Mouse (Mus musculus): ENCODE data around the gene Ikbke. TPM values are rescaled to one million over a fixed set of nuclear protein-coding genes. Genes with fewer than 3 reads are reported as not detected.

The Ikbke gene
- total RNA-seq, 2 experiments from 2014 or later = 1.8 to 2.1 TPM

DNA sequence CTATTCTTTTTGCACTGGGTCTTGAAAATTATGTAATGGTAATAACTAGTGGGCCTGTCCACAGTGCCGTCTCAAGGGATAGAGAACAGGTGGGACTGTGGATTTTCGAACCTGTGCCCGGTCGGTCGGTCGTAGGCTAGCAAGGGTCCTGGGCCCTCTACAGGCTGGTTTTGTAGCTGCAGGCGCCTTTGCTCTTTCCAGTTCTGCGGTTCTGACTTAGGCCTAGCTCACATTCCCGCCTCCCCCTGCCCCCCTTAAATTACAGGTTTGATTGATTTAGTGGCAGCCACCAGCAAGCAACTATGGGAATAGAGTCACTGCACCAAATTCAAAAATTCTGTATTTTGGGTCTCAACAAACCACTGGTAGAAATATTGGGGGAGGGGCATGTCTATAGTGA lies 33.5 kb downstream of the Ikbke start:
- intact Hi-C loops (cut with DNase I; ENCODE audit: low total_unique reads) = loop anchor here (5.0 kb wide), 1 partner anchor 64 kb away; no protein-coding TSS in a partner anchor
- DNase-seq = peak; percentile 48

DNA sequence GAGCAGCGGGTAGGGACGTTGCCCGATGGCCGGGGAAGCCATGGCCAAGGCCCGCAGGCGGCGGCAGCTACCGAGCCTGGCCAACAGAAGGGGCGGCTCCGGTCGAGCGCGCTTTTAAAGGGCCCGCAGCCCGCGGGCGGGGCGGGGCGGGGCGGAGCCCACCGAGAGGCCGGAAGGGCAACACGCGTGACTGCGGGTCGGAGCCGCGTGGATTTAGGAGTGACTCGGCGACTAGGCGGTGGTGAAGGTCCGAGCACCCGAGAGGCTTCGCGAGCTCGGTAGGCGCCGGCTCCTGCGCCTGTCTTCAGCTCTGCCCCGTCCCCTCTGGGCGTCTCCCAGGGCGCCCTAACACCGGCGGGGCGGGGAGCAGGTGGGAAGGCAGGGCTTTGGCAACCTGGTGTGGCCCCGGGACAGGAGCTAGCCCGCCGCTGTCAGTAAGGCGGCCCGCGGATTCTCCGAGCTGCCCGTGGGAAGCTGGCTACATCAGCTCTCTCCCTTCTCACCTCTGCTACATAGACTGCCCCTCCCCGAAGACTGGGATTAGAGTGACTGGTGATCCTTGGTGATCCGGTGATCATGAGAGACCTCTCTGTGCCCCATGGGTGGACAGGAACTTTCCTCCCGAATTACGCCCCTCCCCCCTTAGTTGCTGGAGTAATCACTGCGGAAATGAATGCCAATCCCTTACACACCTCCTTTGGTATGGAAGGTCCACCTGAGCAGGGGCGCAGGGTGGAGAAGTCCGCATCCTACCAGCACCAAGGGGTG lies 34.1 kb downstream of the Ikbke start, which contains the start of gene Rassf5:
Gene Rassf5, minus strand, starts transcription at position 170 of the 768 bp plus-strand sequence.
- intact Hi-C loops (cut with DNase I; ENCODE audit: low total_unique reads) = loop anchor here (5.0 kb wide), 1 partner anchor 63 kb away; no protein-coding TSS in a partner anchor
- peak; percentile 71 for DNase-seq

DNA sequence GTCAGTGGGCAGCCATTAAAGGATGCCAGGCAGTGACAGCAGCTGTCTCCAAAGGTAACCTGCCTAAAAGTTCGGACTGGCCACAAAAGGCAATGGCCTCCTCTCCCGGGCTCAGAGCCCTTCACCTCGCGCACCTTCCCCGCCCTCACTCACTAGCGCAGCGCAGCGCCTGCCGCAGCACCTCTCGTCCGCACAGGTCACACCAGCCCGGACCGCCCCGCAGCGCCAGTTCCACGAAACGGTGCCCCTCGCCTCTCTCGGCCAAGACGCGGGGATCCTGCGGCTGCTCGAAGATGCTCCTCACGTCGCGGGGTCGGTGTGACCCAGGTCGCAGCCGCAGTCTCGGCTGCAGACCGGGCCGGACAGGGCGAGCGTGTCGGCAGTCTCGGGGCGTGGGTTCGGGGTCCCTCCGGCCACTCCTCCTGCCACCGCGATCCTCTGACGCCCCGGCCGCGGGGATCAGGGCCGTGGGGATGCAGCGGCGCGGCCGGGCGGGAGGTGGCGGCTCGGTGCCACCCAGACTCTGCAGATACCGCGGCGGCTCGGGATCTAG lies 34.8 kb downstream of the Ikbke start:
- DNase-seq = no peak
- intact Hi-C loops (cut with DNase I; ENCODE audit: low total_unique reads) = loop anchor here (5.0 kb wide), 1 partner anchor 62 kb away; no protein-coding TSS in a partner anchor

DNA sequence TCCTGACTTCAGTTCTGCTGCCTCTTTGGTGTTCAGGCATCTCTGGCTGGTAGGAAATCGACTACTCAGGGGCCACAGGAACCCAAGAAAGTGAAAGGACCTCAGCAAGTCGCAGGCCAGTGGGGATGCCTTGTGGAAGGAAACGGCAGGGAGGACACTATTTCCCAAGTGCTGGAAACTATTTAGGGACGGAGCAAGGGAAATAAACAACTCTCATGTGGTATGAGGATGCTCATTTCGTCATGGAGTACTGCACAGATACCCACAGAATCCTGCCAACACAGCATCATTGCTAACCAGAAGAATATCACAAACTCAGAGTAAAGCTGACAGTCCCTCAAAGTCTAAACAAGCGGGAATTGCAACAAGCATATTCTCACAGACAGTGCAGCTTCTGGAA lies 36.5 kb downstream of the Ikbke start:
- intact Hi-C loops (cut with DNase I; ENCODE audit: low total_unique reads) = no loop called here
- no peak for DNase-seq

DNA sequence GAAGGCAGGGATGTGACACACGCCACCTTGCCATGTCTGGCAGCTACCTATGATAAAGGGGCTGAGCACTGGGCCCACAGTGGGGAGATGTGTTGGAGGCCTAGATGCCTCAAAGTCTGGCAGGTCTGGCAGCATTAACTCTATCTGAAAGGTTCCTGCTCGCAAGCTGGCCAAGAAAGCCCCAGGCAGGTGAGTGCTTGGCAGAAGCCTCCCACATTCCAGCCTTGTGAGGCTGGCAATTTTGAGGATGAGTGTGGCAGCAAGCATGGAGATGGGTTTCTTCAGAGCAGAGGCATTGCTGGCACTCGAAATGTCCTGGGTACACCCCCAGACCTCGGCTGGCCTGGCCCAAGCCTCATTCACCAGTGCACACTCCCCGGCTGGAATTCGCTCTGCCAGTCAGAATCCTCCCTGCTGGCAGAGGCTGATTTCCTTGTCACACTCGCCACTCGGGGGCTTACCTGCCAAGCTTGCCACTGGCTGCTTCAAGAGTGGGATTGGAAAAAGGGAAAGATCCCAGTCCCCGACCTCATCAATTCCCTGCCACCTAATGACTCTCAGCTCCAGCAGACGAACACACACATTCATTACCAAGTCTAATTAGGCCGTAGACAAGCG lies 39.7 kb downstream of the Ikbke start:
- intact Hi-C loops (cut with DNase I; ENCODE audit: low total_unique reads) = no loop called here
- no peak for DNase-seq

DNA sequence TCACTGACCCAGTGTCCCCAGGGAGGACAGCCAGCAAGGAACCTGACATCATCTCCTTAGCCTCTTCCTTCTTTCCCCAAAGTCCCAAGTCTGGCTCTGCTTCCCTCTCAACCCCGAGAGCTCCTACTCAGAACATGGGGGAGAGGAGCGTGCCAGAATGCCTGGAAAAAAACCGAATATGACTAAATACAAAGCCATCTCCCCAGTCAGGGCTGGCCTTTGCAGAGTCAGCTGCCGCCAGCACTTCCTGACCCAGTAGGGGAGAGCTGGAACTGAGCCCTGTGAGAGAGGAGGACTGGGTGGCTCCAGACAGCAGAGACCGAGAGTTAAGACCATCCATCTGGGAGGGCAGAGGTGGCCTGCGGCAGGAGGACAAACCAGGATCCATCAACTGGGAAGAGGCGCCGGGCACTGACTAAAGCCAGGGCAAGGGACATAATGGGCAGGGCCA lies 40.5 kb downstream of the Ikbke start:
- intact Hi-C loops (cut with DNase I; ENCODE audit: low total_unique reads) = no loop called here
- DNase-seq = peak; percentile 83

DNA sequence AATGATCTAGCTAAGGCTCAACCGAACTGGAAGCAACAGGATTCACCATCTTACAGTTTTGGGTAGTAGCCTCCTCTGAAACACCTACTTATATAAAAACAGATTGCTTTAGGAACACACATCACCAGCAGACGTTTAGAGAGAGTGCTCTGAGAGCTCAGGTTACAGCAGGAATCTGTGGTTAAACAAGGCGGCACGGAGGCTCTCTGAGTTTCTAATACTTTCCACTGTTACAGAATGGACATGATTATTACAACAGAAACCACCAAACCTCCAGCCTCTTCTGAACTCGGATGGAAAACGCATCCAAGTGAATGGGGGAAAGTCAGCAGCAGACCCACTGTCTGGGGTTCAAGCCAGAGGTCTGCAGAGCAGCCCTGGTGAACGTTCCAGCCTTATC lies 43.3 kb downstream of the Ikbke start:
- DNase-seq = no peak
- intact Hi-C loops (cut with DNase I; ENCODE audit: low total_unique reads) = no loop called here

DNA sequence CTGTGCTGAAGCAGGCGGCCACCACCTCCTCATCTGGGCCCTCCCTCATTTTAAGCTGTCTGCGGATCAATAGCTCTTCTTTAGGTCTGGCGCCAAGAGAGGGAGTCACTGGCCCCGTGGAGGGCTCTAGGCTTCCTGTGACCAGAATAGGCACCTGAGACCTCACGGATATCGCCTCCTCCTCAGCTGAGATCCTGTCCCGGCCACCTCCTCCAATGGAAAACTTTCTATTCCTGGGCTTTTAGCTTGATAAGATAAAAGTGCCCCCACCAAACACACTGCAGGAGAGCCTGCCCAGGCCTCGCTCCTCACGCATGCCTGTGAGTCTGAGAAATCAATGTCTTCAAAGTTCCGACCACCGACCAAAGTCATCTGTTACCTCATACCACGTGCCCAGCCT lies 45.9 kb downstream of the Ikbke start:
- no peak for DNase-seq
- intact Hi-C loops (cut with DNase I; ENCODE audit: low total_unique reads) = no loop called here

DNA sequence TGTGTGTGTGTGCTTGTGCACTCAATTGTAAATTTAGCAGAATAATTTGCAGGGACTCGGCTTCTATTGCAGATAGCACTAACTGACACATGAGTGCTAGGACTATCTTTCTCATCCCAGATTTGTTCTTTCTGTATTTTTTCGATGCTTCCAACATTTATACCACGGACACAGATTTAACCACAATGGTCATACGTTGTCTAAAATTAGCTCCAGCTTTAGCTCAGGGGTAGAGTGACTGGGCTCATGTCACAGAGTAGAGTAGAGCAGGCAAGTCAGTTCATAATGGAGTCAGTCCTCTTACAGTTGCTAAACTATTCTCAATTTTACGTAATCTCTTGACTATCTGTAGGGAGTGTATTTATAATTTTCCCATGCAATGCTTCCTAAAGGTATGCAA lies 50.7 kb downstream of the Ikbke start:
- no peak for DNase-seq
- intact Hi-C loops (cut with DNase I; ENCODE audit: low total_unique reads) = no loop called here

DNA sequence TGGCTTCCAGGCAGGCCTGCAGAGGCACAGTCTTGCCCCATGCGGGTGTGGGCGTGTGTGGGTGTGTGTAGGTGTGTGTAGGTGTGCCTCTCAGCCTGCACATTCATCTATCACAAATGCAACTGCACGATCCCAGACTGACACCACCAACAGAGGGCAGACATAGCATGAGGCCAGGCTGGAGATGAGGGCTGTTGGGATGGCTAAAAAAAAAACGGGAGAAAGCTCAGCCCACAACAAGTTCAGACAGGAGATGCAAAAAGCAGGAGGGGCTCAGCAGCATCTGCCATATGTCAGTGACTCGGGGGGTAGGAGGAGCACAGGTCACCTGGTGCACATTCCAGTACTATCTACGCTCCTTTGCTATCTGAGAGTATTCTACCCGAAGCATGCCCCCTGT lies 51.2 kb downstream of the Ikbke start:
- intact Hi-C loops (cut with DNase I; ENCODE audit: low total_unique reads) = no loop called here
- no peak for DNase-seq

DNA sequence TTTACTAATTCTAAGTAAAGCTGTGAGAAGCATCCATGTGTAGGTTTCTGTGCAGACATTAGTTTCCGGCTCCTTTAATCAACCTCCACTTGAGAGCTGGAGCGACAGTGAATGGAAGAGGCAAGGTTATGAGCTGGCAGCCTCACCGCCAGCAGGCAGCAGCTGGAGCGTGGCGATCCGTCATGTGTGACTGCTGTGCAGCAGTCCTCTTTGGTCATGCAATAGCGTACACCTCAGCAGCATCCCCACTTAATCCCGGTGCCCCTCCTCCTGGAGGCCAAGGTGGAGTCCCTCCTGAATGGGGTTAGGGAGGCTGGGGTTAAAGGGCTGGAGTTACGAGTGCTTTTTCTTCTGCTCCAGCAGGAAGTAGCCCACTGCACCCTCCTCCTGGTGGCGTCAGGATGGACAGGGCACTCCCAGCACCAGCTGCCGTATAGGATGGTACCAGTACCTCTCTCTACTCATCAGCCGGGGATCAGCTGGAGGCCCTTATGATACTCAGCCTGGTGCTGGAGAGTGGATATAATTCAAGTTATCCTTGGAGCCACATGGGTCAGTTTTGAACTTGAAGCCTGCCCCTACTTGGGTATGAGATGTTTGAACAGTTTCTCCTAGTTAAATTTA lies 54.4 kb downstream of the Ikbke start:
- no peak for DNase-seq
- intact Hi-C loops (cut with DNase I; ENCODE audit: low total_unique reads) = no loop called here

DNA sequence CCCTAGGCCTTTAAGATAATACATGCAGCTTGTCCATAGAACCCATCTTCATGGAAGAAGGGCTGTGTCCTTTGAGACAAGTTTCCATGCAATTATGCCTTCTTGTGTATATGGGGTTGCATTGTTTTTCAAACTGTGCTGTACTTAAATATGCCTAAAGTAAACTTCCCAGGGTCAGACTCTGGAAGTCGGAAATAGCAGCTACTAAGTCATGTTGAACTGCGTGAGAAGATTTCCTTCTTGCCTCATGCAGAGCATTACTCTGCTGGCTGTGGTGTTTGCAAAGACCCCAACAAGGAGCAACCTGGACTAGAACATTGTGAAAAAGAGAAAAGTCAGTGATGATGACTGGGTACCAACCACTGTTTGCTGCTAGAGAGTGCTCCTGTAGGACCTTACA lies 56.1 kb downstream of the Ikbke start:
- intact Hi-C loops (cut with DNase I; ENCODE audit: low total_unique reads) = no loop called here
- DNase-seq = no peak

DNA sequence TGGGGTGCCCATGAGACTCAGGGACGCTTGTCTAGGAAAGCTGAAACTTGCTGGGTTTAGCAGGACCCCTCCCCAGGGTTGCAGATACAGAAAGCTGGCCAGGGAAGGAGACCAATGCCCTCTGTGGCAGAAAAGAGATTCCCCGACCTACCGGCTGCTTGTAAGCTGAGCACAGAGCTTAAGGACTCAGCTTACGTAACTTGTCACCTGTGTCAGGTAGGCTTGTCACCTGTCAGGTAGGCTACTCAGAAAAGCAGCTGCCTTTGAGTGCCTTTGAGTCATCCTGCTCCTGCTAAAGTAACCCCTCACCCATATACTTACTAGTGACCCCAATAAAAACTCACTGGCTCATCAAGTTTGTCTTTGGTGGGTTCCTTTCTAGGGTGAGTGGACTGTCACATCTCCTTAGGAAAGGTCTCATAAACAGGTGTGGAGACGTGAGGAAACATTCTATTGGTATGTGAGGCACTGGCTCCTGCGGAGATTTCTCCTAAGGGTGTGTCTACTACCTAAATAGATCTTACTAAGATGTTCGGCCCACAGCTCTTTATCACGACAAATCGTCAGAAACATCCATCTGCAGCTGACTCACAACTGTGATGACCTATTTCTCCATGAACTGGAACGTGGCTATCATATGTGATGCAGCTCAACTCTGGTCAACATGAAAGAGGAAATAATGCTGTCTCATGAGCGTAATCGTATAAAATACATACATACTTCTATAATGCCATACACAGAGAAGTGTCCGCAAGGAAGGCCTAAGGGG lies 57.4 kb downstream of the Ikbke start:
- intact Hi-C loops (cut with DNase I; ENCODE audit: low total_unique reads) = no loop called here
- DNase-seq = no peak

DNA sequence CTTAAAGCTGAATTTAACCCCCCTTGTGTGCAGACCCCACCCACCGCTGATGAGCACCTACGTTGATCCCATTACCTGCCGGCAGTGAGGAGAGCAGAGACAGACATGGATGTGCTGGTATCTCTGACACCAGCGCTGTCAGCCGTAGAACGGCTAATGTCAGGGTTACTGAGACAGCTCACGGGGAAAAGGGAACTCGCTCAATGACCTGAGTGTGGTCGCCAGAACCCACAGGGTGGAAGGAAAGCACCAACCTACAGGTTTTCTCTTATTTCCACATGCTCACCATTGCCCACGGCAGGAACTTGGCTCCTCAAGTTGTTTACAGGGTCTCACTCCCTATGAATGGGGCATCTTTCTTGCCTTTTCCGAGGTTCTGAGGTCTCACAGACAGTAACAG lies 60.5 kb downstream of the Ikbke start:
- intact Hi-C loops (cut with DNase I; ENCODE audit: low total_unique reads) = no loop called here
- no peak for DNase-seq

DNA sequence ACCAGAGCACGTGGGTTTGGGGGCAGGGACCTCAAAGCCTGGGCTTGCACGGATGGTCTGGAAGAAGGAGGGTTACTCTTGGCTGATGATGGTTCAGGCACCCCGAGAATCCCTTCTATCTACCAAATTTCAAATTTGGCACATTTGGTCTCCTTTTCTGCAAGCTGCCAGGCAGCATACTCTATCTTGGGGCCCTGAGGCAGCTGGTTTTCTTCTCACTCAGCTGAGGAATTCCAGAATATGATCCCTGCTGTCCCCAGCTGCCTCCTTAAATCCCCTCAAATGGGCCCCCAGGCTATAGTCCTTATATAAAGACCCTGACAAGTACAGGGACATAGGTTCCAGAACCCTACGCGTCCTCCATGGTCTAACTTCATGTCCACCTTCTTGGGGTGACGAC lies 66.0 kb downstream of the Ikbke start:
- no peak for DNase-seq
- intact Hi-C loops (cut with DNase I; ENCODE audit: low total_unique reads) = no loop called here

DNA sequence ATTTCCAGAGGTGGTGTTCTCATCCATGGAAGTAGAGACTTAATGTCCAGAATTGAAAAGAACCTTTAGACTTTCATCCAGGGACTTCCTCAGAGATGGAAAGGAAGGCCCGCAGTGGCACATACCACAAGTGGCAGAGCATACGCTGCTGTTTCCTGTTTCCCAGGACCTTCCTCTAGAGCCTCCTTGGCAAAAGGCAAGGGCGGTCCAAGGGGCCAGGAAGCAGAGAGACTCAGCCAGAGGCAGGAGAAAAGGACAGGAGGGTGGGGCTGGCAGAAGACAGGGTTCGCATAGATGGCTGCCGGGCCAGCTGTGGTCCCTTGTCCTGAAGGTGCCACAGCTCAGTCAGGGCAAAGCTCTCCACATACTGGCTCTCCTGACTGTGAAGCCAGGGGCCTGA lies 66.5 kb downstream of the Ikbke start:
- no peak for DNase-seq
- intact Hi-C loops (cut with DNase I; ENCODE audit: low total_unique reads) = no loop called here

DNA sequence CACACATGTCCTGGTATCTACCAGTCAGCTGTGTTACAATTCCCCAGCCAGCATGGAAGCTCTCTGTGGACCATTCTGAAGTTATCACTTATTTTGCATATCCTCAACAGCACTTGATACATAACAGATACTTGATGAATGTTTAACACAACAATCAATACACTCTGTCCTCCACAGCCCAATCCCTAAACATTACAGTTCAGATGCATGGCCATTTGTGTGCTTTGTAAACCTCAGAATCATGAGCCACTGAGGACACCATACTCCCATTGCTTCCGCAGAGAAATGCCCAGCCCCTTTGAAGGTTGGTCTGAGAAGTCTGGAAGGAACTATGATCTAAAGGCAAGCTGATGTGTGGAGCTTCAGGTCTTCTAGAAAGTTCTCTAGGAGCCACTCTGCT lies 67.8 kb downstream of the Ikbke start:
- intact Hi-C loops (cut with DNase I; ENCODE audit: low total_unique reads) = no loop called here
- DNase-seq = no peak

DNA sequence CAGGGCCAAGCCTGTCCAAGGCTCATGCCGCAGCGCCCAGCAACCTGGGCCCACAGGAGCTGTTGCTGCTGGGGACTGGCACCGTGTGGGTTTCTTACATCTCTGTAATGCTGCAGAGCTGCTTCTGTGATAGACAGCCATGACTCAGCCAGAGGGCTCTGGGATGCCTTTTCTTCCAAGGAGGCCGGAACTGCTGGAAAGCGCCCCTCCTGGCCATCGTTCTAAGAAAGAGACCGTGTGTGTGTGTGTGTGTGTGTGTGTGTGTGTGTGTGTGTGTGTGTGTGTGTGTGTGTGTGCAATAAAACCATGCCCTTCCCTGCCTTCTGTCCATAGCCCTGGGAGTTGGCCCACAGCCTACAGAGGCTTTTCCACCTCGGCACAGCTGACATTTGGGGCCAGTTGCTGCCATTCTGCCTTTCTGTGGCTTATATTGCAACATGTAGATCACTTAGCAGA lies 69.4 kb downstream of the Ikbke start:
- DNase-seq = peak; percentile 38
- intact Hi-C loops (cut with DNase I; ENCODE audit: low total_unique reads) = no loop called here

DNA sequence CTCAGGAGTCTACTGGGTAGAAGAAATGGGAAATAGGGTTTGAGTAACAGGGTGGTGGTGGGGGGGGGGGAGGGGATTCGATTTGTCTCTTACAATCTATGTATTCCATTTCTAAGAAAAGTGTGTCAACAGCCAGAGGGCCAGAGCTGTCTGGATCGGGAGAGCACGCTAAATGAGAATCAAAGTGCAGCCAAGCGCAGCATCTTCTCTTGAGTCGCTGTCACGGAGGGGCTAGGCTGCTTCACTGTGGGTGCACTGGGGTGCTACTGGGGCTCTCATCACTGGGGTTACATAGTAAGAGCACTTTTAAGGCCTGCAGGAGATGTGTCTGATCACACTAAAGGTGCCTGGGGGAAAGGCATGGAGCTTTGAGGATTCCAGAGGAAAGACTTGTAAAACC lies 70.6 kb downstream of the Ikbke start:
- intact Hi-C loops (cut with DNase I; ENCODE audit: low total_unique reads) = no loop called here

DNA sequence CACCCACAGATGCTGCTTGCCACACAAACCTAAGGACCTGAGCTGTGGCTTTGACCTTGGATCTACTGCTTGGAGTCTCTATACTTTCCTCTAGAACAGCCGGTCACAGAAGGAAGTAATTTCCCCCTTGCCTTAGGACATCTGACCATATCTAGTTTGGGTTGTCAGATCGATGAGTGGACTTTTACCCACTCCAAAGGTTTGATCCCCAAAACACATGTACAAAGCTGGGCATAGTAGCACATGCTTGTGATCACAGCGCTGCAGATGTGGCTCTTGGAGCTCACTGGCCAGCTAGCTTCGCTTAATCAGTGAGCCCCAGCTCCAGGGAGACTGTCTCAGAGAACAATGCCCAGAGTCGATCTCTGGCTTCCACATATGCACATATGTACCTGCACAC lies 71.3 kb downstream of the Ikbke start:
- no peak for DNase-seq
- intact Hi-C loops (cut with DNase I; ENCODE audit: low total_unique reads) = no loop called here

More for the DNA sequence above, 70.6 kb downstream of the Ikbke start:
- no peak for DNase-seq
